Mouse (Mus musculus): ENCODE measurements around the gene Olfr263.

Gene Olfr263

GRCm38 (mm10) chr13:21169657-21170430 lies 40.4 kb downstream of the Olfr263 start:
- peak; percentile 47 to 71 for DNase-seq (ENCODE audit: low spot score in 2 of 2)

- DNase-seq (ENCODE audit: low spot score in 2 of 2) = no peak
Measured at GRCm38 (mm10) chr13:21170431-21171155, 41.2 kb downstream of the Olfr263 start.

- DNase-seq (ENCODE audit: low spot score in 2 of 2) = no peak
Measured at GRCm38 (mm10) chr13:21171156-21171530, 41.7 kb downstream of the Olfr263 start.

- no peak for DNase-seq (ENCODE audit: low spot score in 2 of 2)
Measured at GRCm38 (mm10) chr13:21171600-21172150, 42.2 kb downstream of the Olfr263 start.

- DNase-seq (ENCODE audit: low spot score in 2 of 2) = peak in 1 of 2 experiments; percentile 55
Measured at GRCm38 (mm10) chr13:21172241-21173027, 43.0 kb downstream of the Olfr263 start.

GRCm38 (mm10) chr13:21173072-21173471 lies 43.6 kb downstream of the Olfr263 start:
- peak; percentile 36 to 65 for DNase-seq (ENCODE audit: low spot score in 2 of 2)

GRCm38 (mm10) chr13:21176733-21177132 lies 47.3 kb downstream of the Olfr263 start:
- DNase-seq (ENCODE audit: low spot score in 2 of 2) = no peak

GRCm38 (mm10) chr13:21177657-21178056 lies 48.2 kb downstream of the Olfr263 start:
- no peak for DNase-seq (ENCODE audit: low spot score in 2 of 2)

GRCm38 (mm10) chr13:21178364-21178763 lies 48.9 kb downstream of the Olfr263 start:
- DNase-seq (ENCODE audit: low spot score in 2 of 2) = no peak

GRCm38 (mm10) chr13:21179367-21179723 lies 49.9 kb downstream of the Olfr263 start, which contains the start of gene Trim27:
Gene Trim27, plus strand, starts transcription at chr13:21179445.
- no peak for DNase-seq (ENCODE audit: low spot score in 2 of 2)

- peak; percentile 39 to 73 for DNase-seq (ENCODE audit: low spot score in 2 of 2)
Measured at GRCm38 (mm10) chr13:21179724-21180550, 50.5 kb downstream of the Olfr263 start.

GRCm38 (mm10) chr13:21180551-21181530 lies 51.4 kb downstream of the Olfr263 start:
- DNase-seq (ENCODE audit: low spot score in 2 of 2) = peak; percentile 41 to 78

GRCm38 (mm10) chr13:21181996-21182395 lies 52.6 kb downstream of the Olfr263 start:
- DNase-seq (ENCODE audit: low spot score in 2 of 2) = no peak

- no peak for DNase-seq (ENCODE audit: low spot score in 2 of 2)
Measured at GRCm38 (mm10) chr13:21183066-21183465, 53.6 kb downstream of the Olfr263 start.

- DNase-seq (ENCODE audit: low spot score in 2 of 2) = no peak
Measured at GRCm38 (mm10) chr13:21183661-21184060, 54.2 kb downstream of the Olfr263 start.

GRCm38 (mm10) chr13:21185521-21185920 lies 56.1 kb downstream of the Olfr263 start:
- DNase-seq (ENCODE audit: low spot score in 2 of 2) = no peak
